Mouse (Mus musculus): ENCODE measurements around the gene Myrf. TPM values are rescaled to one million over a fixed set of nuclear protein-coding genes. Genes with fewer than 3 reads are reported as not detected.

Gene Myrf
- not detected for total RNA-seq (2023)

DNA sequence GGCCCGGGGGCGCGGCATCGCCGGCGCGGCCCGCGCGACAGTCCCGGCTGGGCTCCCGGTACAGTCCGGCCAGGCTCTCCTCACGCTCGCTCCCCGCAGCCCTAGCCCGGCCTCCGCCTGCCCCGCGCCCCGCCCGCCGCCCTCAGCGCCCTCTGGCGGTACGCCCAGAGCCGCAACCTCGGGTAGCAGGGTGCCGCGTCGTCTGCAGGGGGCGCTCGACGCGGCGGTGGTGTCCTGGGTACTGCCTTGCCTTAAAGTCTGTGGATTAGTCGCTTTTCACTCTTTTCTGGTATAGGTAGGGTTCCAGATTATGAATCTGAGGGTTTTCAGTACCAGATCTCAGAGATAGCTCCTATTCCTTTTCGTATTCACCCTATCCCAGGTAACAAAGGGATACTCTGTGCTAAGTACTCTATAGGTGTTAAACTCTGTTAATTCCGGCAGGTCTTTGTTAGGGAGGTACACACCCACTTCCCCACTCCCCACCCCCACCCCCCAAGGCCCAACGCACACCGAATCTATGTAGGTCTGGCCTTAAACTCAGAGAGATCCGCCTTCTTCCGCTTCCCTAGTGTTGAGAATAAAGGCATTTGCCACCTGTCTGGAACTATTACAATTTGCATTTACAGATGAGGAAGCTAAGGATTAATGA is at the start of gene Myrf:
Gene Myrf (minus strand): TSS at position 95 of the 652 bp plus-strand sequence.

DNA sequence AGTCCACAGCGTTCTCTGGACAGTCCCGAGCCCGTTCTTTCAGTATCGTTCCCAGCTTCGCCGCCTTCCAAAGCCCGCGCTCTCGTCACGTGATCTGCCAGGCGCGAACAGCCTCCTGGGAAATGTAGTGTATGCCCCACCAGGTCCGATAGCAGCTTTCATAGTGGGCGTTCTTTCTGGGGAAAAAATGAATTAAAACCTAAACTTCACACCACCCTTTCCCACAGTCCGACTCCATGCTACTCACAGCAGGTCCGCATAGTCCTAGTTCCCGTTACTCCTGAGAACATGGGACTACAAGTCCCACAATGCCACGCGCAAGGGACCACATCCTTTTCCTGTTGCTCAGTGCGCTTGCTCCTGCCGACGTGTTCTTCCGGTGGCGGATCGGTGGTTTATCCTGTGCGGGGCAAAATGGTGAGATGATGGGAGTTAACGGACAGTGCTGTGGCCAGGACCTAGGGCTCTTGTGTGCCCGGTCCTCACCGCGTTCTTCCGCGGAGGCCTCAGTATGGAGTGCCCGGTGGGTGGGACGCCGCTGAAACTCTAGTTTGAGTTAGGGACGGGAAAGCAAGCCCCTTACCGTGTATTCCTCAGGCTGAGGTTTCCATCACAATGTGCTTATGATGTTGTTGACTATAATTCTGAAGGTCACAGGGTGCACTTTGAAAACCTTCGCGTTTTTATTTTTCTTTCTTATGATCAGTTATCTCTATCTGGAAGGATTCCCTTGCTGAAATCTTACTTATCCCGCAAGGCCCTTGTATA is 36.5 kb downstream of the Myrf start, which contains the start of the genes Tmem258 and Fen1:
Gene Tmem258 (plus strand): TSS at position 167 of the 768 bp plus-strand sequence.
Gene Fen1 (minus strand): TSS at position 322 of the 768 bp plus-strand sequence.

DNA sequence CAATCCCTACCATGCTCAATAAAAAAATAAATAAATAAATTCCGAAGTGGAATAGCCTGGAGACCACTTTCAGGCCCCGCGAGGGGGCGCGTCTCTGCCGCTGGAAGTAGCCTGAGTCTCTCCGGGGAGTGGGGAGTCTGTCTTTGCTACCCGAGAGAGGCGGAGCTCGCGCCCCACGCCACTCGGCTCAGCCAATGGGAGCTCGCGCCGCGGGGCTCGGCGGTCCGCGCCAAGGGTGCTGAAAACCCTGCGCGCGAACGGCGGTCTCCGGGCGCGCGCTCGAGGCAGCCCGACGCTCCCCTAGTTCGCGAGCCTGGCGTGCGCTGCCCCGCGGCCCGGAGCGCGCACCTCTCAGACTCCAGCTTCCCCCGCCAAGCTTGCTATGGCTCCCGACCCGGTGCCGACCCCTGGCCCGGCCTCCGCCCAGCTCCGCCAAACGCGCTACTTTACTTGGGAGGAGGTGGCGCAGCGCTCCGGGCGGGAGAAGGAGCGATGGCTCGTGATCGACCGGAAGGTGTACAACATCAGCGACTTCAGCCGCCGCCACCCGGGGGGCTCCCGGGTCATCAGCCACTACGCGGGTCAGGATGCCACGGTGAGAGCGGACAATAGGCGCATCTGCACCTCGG is 57.8 kb downstream of the Myrf start, which contains the start of gene Fads1:
Gene Fads1 (plus strand): TSS at position 219 of the 629 bp plus-strand sequence.

Other genes starting within 250 kb of the Myrf start
- not detected for gene Best1, start 239.1 kb downstream of the Myrf start, total RNA-seq (2023)
- gene Rab3il1, start 239.1 kb downstream of the Myrf start, total RNA-seq (2023): under 1 TPM in 1 of 2 experiments, not detected in 1; 0.64 TPM
- gene Fads3, start 199.2 kb downstream of the Myrf start, total RNA-seq (2023): 1 to 10 TPM in 1 of 2 experiments, under 1 TPM in 1; 0.39 to 1.2 TPM
- under 1 TPM; 0.24 to 0.44 TPM for gene Fads2, start 139.0 kb downstream of the Myrf start, total RNA-seq (2023)
- gene Fads1, start 57.9 kb downstream of the Myrf start, total RNA-seq (2023): 1 to 10 TPM; 3.8 to 5.5 TPM
- gene Tmem258, start 36.7 kb downstream of the Myrf start, total RNA-seq (2023): 100 to 1,000 TPM; 106 TPM
- 10 to 100 TPM; 23.9 to 27.2 TPM for gene Fen1, start 36.6 kb downstream of the Myrf start, total RNA-seq (2023)
- gene Dagla, start 64.1 kb upstream of the Myrf start, total RNA-seq (2023): not detected
- not detected for gene Syt7, start 148.3 kb upstream of the Myrf start, total RNA-seq (2023)
- gene Lrrc10b, start 216.7 kb upstream of the Myrf start, total RNA-seq (2023): under 1 TPM; 0.41 to 0.77 TPM
- 1 to 10 TPM; 2.7 to 4.8 TPM for gene Ppp1r32, start 242.2 kb upstream of the Myrf start, total RNA-seq (2023)

Measured in B cell, adult 67 days (primary cell).